Mouse (Mus musculus): ENCODE results near the gene 2700097O09Rik.
"Not testable (repeated sequence)": the region's sequence is repeated elsewhere in the genome, so short reads cannot be mapped to it uniquely, and the experiment has no call there.

Gene 2700097O09Rik

GRCm38 (mm10) chr12:55079726-55080600 lies at the start of gene 2700097O09Rik, which contains the start of gene Srp54a:
Gene 2700097O09Rik (minus strand): TSS chr12:55080110.
Gene Srp54a (plus strand): TSS chr12:55080262.
- peak; percentile 95 to 96 for DNase-seq

- DNase-seq = not testable (repeated sequence)
These were observed 44.8 kb upstream of the 2700097O09Rik start for GRCm38 (mm10) chr12:55124731-55125130.

GRCm38 (mm10) chr12:55124242-55124641 lies 44.3 kb upstream of the 2700097O09Rik start, which contains the start of gene Fam177a:
Gene Fam177a (plus strand): TSS chr12:55124469.
- DNase-seq = not testable (repeated sequence)

DNA sequence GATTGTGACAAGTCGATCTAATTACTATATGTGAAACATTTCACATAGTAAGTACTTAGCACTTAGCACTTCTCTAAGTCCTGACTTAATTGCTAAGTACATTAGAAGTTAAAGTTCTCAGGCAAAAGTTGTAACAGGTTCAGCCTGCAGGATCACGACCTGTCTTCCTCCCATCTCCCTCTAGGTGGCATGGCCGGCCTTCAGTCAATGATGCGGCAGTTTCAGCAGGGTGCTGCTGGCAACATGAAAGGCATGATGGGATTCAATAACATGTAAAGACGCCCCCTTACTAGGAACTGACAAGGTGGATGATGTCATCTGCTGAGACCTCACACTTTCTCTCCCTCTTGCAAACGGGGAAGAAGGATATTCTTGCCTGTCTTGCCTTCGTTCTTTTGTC lies 32.7 kb upstream of the 2700097O09Rik start:
- DNase-seq = not testable (repeated sequence)

DNA sequence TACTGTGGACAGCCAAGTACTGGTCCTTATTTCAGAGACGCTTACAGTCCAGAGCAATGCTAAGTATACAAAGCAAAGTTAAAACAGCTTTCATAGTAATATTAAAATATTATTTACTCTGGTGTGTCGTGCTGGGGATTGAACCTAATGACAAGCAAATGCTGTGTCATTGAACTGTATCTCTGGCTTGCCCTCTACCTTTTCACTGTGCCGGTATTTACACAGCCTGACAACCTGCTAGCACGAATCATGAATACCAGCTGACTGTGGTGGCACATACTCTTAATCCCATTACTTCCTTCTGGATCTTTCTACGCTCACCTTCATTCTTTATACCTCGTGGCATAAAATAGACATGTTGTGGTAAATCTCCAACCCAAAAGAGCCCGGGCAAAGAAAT lies 12.2 kb upstream of the 2700097O09Rik start:
- not testable (repeated sequence) for DNase-seq

DNA sequence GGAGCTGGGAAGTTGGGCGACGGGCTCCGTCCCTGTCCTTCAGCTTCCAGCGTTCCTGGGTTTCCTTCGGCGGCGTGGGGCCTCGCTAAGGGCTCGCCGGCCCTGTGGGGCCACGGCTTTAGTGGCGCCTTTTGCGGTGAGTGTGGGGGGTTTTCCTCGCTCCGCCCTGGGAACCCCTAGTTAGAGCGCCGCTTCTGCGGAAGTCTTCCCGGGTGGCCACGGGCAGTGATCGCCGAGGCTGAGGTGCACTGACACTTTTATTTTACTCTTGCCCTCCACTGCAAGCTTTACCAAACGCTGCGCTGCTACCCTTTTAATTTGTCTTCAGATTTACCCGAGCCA lies 662 bp upstream of the 2700097O09Rik start:
- DNase-seq = not testable (repeated sequence)

DNA sequence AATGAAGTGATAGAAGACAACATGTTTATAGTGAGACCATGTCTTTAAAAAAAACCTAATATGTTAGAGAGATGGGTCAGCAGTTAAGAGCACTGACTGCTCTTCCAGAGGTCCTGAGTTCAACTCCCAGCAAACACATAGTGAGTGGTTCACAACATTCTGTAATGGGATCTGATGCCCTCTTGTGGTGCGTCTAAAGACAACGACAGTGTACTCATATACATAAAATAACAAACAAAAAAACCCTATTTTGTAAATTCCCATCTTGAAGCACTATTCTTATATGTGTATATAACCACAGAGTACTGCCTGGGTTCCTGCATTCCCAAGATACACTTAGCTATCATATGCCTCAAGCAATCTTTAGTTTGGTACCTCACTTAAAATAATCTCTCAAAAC lies 1.2 kb downstream of the 2700097O09Rik start:
- not testable (repeated sequence) for DNase-seq

DNA sequence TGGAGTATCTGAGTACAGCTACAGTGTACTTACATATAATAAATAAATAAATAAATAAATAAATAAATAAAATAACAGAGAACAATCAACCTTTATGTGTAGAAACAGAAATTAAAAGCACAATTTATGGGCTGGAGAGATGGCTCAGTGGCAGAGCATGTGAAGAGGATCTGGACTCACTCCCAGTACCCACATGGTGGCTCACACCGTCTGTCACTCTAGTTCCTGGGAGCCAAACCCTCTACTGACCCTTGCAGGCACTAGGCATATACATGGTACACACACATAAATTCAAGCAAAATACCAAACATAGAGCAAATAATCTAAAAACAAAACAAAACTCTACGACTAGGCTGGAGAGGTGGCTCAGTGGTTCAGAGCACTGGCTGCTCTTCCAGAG lies 4.6 kb downstream of the 2700097O09Rik start:
- DNase-seq = no peak

DNA sequence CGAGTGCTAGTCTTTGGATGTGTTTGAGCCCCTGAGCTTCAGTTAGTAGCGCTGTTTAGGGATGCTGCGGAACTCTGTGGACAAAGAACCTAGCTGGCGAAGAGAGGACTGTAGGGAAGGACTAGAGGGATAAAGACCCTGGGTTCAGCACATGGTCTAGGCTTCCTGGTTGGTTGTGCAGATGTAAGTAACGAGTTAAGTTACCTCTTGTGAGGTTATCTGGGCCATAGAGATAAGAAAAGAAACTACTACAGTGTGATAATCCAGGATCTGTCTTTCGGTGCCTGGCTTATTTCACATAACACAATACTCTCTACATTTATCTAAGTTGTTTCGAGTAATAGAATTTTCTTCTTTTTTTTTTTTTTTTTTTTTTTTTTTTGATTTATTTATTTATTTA lies 6.2 kb downstream of the 2700097O09Rik start:
- DNase-seq = no peak

GRCm38 (mm10) chr12:55072495-55072894 lies 7.4 kb downstream of the 2700097O09Rik start:
- no peak for DNase-seq

GRCm38 (mm10) chr12:55062141-55062540 lies 17.8 kb downstream of the 2700097O09Rik start:
- DNase-seq = no peak

GRCm38 (mm10) chr12:55061006-55061405 lies 18.9 kb downstream of the 2700097O09Rik start:
- DNase-seq = peak; percentile 47 to 85

GRCm38 (mm10) chr12:55060212-55060898 lies 19.6 kb downstream of the 2700097O09Rik start:
- DNase-seq = no peak

- no peak for DNase-seq
These were observed 20.1 kb downstream of the 2700097O09Rik start for GRCm38 (mm10) chr12:55059812-55060211.

- peak; percentile 19 to 67 for DNase-seq
These were observed 20.9 kb downstream of the 2700097O09Rik start for GRCm38 (mm10) chr12:55058865-55059615.

GRCm38 (mm10) chr12:55056703-55057102 lies 23.2 kb downstream of the 2700097O09Rik start:
- no peak for DNase-seq

GRCm38 (mm10) chr12:55054551-55055241 lies 25.2 kb downstream of the 2700097O09Rik start:
- DNase-seq = no peak

DNA sequence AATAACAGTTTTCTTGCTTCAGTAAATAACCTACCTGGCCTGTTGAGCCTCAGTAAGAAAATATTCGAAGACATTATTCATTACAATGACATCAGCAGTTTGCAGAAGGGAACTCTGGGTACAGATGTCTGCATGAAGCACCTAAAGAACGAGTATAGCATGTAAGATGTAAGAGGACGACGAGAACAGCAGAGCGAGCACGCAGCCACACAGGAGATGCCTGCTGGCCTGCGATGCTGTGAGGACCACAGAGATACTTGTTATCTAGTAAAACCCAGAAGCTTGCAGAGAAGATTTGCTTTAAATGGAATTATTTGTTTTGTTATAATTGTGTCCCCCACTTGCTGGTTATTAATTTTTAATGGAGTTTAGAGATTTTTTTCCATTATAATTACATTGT lies 26.6 kb downstream of the 2700097O09Rik start:
- DNase-seq = no peak

- DNase-seq = no peak
These were observed 28.4 kb downstream of the 2700097O09Rik start for GRCm38 (mm10) chr12:55051210-55052173.

GRCm38 (mm10) chr12:55049731-55050353 lies 30.1 kb downstream of the 2700097O09Rik start:
- DNase-seq = no peak

GRCm38 (mm10) chr12:55041011-55041410 lies 38.9 kb downstream of the 2700097O09Rik start:
- no peak for DNase-seq

Data from lung, postnatal 4 days (tissue).